Mouse (Mus musculus) G1E (cell line): ENCODE measurements around the gene Ror2.

Source experiments
- CTCF ChIP-seq: IDR thresholded peaks from 2 replicates; pipeline ENCODE4 v1.5.1; 2012; ENCODE audit warnings: low read depth, low read length, inconsistent platforms, mixed read lengths
- GATA1 ChIP-seq: IDR thresholded peaks from 2 replicates; pipeline ENCODE4 v1.6.1; 2012; ENCODE audit warnings: borderline replicate concordance, low read length, inconsistent platforms, mixed read lengths
- GATA2 ChIP-seq: IDR thresholded peaks from 2 replicates; pipeline ENCODE4 v1.6.1; 2012; ENCODE audit warnings: low read depth, low read length, inconsistent platforms, borderline replicate concordance
- TAL1 ChIP-seq: conservative IDR thresholded peaks from 2 replicates; pipeline ENCODE4 v1.6.1; 2012; ENCODE audit warnings: low read depth, low read length, inconsistent platforms, mixed read lengths

DNA sequence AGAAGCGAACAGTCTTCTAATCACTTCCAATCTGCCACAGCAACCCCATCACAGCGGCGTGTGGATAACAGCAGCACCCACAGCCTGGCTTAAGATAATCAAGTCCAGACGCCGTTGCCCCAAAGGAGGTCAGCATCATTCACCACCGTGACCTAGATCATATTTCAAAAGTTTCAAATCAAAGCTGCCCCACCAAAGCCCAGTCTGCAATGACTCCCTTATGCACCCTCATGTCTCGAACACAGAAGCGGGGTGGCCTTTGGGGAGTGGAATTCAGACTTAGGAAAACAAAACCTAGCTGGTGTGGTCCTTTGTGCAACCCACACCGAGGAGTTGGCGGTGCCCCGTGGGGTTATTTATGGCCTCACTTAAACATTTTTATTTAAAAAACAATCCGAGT is 35.0 kb upstream of the Ror2 start:
- TF ChIP-seq CTCF, result no peak
- no peak for TF ChIP-seq GATA1
- no peak for TF ChIP-seq TAL1
- no peak for TF ChIP-seq GATA2
